Mouse (Mus musculus) neural tube, embryonic 12.5 days (tissue): Measurements from ENCODE around the gene Angpt4. TPM values are rescaled to one million over a fixed set of nuclear protein-coding genes. Genes with fewer than 3 reads are reported as not detected.
A peak's percentile ranks its signal among the peaks of the same experiment; 100 is the strongest.

Experiments used
- ATAC-seq: fragments of 200-750 bp; cut with Nextera tagmentation; 2 replicates; pipeline ENCODE4 v1.8.0; 2017; ENCODE audit warnings: low read depth, mild to moderate bottlenecking, moderate TSS enrichment, moderate library complexity; ENCODE audit not compliant: low FRiP score
- H3K27ac ChIP-seq: fragments of 300-500 bp; sonication (generic); 2 replicates; pipeline ENCODE4 v1.5.1; 2016
- H3K27me3 ChIP-seq: fragments of 300-500 bp; sonication (generic); replicated peaks from 2 replicates; pipeline ENCODE4 v1.6.1; 2016; ENCODE audit warnings: mild to moderate bottlenecking
- H3K36me3 ChIP-seq: fragments of 300-500 bp; sonication (generic); 2 replicates; pipeline ENCODE4 v1.6.1; 2016; ENCODE audit warnings: mild to moderate bottlenecking
- H3K4me1 ChIP-seq: fragments of 300-500 bp; sonication (generic); 2 replicates; pipeline ENCODE4 v1.6.1; 2016
- H3K4me2 ChIP-seq: fragments of 300-500 bp; sonication (generic); replicated peaks from 2 replicates; pipeline ENCODE4 v1.6.1; 2016; ENCODE audit warnings: mild to moderate bottlenecking
- H3K4me3 ChIP-seq: fragments of 300-500 bp; sonication (generic); 2 replicates; pipeline ENCODE4 v1.5.1; 2016
- H3K9ac ChIP-seq: fragments of 300-500 bp; sonication (generic); 2 replicates; pipeline ENCODE4 v1.6.1; 2016; ENCODE audit warnings: mild to moderate bottlenecking
- H3K9me3 ChIP-seq: fragments of 300-500 bp; sonication (generic); 2 replicates; pipeline ENCODE4 v1.6.1; 2016; ENCODE audit warnings: mild to moderate bottlenecking
- WGBS: fragments of 180-500 bp; shearing (Covaris S2); methylation state at CpG from one replicate; pipeline ENCODE4 v1.1.7; 2016; 5-methylcytosine and 5-hydroxymethylcytosine counted together
- polyA plus RNA-seq: library from polyadenylated mRNA; unstranded; fragments of >200 nt; fragmentation: Nextera tagmentation; extraction: Ambion mirVana; gene quantifications from 2 replicates; pipeline ENCODE4 v1.2.1, GENCODE M21; 2016

Gene Angpt4
- polyA plus RNA-seq, 1 experiment from 2014 or later: 0.39 TPM

GRCm38 (mm10) chr2:151978494-151978893 is 67.5 kb downstream of the Angpt4 start:
- H3K27ac ChIP-seq: no peak overlapping the region
- H3K4me1 ChIP-seq: peaks cover 48% of the 10 kb centered on the region
- WGBS: 67% methylated on average over 6 of the region's 6 CpGs
- 0 out of 2 replicates have a peak overlapping the region, but pooled peaks have one; percentile 15 for H3K4me3 ChIP-seq
- H3K4me2 ChIP-seq: peak overlapping the region; percentile 85
- H3K27me3 ChIP-seq: no peaks in the 10 kb centered on the region
- peak overlapping the region; percentile 72 for H3K9ac ChIP-seq
- no peak for ATAC-seq
- no peaks in the 10 kb centered on the region for H3K9me3 ChIP-seq
- H3K36me3 ChIP-seq: no peaks in the 10 kb centered on the region

DNA sequence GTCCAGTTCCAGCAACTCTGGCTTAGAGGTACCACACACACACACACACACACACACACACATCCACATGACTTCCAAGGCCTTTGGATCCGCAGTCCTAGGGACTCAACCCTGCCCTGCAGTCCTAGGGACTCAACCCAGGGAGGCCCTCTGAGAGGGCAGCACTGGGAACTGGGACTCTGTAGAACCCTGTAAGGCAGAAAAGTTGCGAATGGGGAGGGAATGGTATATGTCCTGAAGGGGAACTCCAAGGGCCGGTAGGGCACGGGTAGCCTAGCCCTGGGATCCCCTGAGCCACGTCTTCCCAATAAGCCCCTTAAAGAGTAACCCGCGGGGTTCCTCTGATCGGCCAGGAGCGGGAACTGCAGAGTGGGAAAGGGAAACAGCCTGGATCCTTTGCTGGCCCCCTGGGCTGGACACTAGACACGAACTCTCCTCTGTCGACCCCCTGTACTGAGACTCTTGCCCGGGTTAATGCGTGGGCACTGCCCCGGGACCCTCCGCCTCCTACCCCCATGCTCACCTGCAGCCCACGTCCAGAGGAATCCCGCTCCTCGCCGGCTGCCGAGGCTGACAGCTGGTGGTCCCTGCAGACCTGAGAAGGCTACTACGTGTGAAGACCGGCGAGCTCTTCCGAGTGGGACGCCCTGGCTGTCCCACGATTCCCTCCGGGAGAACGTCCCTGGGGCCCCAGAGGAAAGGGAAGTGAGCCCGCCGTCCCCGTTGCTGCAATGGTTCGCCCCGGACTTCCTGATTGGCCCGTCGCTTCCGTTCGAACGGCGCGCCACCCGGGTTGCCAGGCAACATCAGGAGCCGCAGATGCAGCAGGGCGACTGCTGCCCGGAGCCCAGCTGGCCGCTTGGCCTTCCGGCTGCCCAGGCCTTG is 68.7 kb downstream of the Angpt4 start, which contains the start of gene Fam110a:
TSS of gene Fam110a (minus strand) at position 750 of the 885 bp plus-strand sequence.
- Histone ChIP-seq H3K27ac (no peak within 1 kb of the TSS), H3K4me1 (peaks cover 37% of the 10 kb centered on the region), H3K4me2 (peak within 1 kb of the TSS; percentile 85), H3K9me3 (no peaks in the 10 kb centered on the region), H3K36me3 (no peaks in the 10 kb centered on the region), H3K9ac (peak within 1 kb of the TSS; percentile 72), H3K27me3 (no peaks in the 10 kb centered on the region), H3K4me3 (peak within 1 kb of the TSS; percentile 76)
- under 1% methylated on average over 46 of the region's 46 CpGs for WGBS
- ATAC-seq: peak; percentile 90

DNA sequence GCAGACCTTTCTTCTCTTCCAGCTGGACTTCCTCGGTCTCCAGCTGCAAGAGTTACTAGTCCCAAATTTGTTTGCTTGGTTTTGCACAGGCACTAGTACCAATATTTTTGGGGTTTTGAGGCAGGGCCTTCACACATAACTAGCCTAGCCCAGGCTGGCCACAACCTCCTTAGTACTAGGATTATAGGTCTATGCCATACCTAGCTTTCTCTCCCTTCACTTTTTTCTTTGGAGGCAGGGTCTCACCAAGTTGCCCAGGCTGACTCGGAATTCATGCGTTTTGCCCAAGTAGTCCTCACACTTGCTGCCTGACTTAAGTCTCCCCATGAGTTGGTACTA is 69.3 kb downstream of the Angpt4 start:
- no peaks in the 10 kb centered on the region for H3K36me3 ChIP-seq
- H3K27me3 ChIP-seq: no peaks in the 10 kb centered on the region
- peak overlapping the region; percentile 76 for H3K4me3 ChIP-seq
- 39% methylated on average over 3 of the region's 3 CpGs for WGBS
- H3K4me1 ChIP-seq: peaks cover 35% of the 10 kb centered on the region
- H3K27ac ChIP-seq: no peak overlapping the region
- H3K9ac ChIP-seq: peak overlapping the region; percentile 72
- no peaks in the 10 kb centered on the region for H3K9me3 ChIP-seq
- peak overlapping the region; percentile 85 for H3K4me2 ChIP-seq
- peak; percentile 18; the same call in 1 of the 2 replicates for ATAC-seq

GRCm38 (mm10) chr2:151981268-151981667 is 70.3 kb downstream of the Angpt4 start:
- no peak overlapping the region for H3K4me3 ChIP-seq
- H3K9me3 ChIP-seq: no peaks in the 10 kb centered on the region
- 82% methylated on average over 6 of the region's 6 CpGs for WGBS
- H3K4me2 ChIP-seq: no peak overlapping the region
- no peaks in the 10 kb centered on the region for H3K36me3 ChIP-seq
- no peaks in the 10 kb centered on the region for H3K27me3 ChIP-seq
- ATAC-seq: no peak
- no peak overlapping the region for H3K27ac ChIP-seq
- H3K4me1 ChIP-seq: peaks cover 35% of the 10 kb centered on the region
- no peak overlapping the region for H3K9ac ChIP-seq

DNA sequence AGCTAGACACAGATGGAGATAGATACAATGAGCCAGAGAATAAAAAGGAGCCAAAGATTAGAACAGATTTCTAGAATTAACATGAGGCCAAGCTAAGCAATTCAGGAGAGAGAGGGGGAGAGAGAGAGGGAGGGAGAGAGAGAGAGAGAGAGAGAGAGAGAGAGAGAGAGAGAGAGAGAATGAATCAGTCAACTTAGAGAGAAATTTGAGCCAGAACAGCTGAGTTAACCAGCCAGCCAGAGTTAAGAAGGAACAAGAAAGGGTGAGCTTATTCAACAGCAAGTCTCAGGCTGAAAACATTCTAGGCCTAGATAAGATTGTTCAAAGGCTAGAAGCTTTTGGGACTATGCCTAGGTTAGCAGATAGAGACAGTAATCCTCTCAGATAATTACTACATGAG is 71.5 kb downstream of the Angpt4 start:
- peaks cover 29% of the 10 kb centered on the region for H3K4me1 ChIP-seq
- ATAC-seq: no peak
- no peaks in the 10 kb centered on the region for H3K9me3 ChIP-seq
- no peak overlapping the region for H3K9ac ChIP-seq
- no peak overlapping the region for H3K4me2 ChIP-seq
- no peak overlapping the region for H3K27ac ChIP-seq
- no peaks in the 10 kb centered on the region for H3K36me3 ChIP-seq
- no peaks in the 10 kb centered on the region for H3K27me3 ChIP-seq
- H3K4me3 ChIP-seq: no peak overlapping the region

DNA sequence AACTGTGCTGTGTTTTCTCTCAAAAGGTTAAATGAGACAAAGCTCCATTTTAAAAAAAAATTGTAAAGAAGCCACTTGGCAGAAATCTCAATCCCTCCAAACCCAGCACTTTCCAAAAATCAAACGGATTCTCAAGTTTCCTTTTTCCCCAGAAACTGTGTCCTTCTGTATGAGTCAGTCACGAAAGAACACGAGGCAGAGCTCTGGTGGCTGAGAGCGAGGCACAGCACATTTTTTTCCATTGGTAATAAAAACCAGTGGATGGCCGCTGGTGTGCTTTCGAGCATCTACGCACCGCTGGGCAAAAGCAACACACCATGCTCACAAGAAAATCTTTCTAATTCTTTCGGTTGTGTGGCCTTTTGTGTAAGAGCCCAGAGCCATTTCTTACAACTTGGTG is 73.0 kb downstream of the Angpt4 start:
- Histone ChIP-seq H3K4me1 (peaks cover 14% of the 10 kb centered on the region), H3K4me3 (no peak overlapping the region), H3K9me3 (no peaks in the 10 kb centered on the region), H3K9ac (no peak overlapping the region), H3K4me2 (no peak overlapping the region), H3K27me3 (no peaks in the 10 kb centered on the region), H3K27ac (no peak overlapping the region), H3K36me3 (no peaks in the 10 kb centered on the region)
- ATAC-seq: no peak
- 70% methylated on average over 9 of the region's 9 CpGs for WGBS

DNA sequence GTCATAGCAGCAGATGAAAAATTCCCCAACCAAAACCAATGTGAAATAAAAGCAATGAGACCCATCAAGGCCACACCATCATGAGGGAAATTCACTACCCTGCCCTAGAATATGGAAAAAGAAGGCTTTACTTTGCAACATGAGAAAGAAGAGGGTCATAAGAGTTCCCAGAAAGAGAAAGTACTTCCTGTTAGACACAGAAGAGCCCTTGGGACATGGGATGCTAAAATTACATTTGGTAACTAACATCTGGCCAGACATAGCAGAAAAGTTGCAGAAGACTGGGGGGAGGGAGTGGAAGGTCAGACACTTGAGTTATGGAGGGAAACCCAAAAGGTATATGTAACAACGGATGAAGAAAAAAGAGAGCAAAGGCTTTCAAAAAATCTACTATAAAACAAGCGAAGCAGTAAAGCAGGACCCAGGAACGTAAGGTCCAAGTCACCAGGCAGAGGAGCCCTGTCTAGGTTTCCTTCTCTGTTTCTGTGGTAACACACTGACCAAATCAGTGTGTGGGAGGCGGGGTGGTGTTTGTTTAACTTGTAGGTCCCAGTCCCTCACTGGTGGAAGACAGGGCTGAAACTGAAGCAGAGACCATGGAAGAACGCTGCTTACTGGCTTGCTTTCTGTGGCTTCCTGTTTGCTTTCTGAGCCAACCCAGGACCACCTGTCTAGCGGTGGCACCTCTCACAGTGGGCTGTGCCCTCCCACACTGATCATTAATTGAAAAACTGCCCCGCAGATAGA is 74.6 kb downstream of the Angpt4 start:
- no peaks in the 10 kb centered on the region for H3K9me3 ChIP-seq
- peaks cover 2% of the 10 kb centered on the region for H3K4me1 ChIP-seq
- H3K27ac ChIP-seq: no peak overlapping the region
- WGBS: 65% methylated on average over 7 of the region's 7 CpGs
- no peak overlapping the region for H3K4me2 ChIP-seq
- no peak for ATAC-seq
- H3K9ac ChIP-seq: no peak overlapping the region
- no peak overlapping the region for H3K4me3 ChIP-seq
- H3K36me3 ChIP-seq: no peaks in the 10 kb centered on the region
- H3K27me3 ChIP-seq: no peaks in the 10 kb centered on the region

- Histone ChIP-seq H3K4me3 (no peak overlapping the region), H3K9ac (no peak overlapping the region), H3K27ac (no peak overlapping the region), H3K4me1 (peaks cover 11% of the 10 kb centered on the region), H3K4me2 (no peak overlapping the region), H3K27me3 (no peaks in the 10 kb centered on the region), H3K9me3 (no peaks in the 10 kb centered on the region), H3K36me3 (no peaks in the 10 kb centered on the region)
- ATAC-seq: no peak
- 88% methylated on average over 8 of the region's 8 CpGs for WGBS
Measured at GRCm38 (mm10) chr2:151986958-151987357, 75.9 kb downstream of the Angpt4 start.

DNA sequence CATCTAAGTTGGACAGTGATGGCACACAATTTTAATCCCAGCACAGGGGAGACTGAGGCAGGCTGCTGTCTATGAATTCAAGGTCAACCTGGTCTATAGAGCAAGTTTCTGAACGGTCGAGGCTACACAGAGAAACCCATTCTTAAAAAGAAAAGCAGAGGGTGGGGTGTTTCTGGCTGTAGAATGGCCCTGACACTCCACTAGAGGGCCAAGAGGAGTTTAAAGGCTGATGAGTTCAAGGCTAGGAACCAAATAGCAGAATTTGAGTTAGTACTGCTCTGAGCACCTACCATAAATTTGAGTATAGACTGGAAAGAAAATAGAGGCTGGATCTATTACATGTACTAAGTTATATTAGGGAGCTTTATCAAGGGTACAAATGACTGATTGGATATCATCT is 78.0 kb downstream of the Angpt4 start:
- Histone ChIP-seq H3K4me1 (peaks cover 14% of the 10 kb centered on the region), H3K9me3 (no peaks in the 10 kb centered on the region), H3K36me3 (no peaks in the 10 kb centered on the region), H3K4me3 (no peak overlapping the region), H3K27me3 (no peaks in the 10 kb centered on the region), H3K27ac (no peak overlapping the region), H3K4me2 (no peak overlapping the region), H3K9ac (no peak overlapping the region)
- ATAC-seq: no peak
- 68% methylated on average over 2 of the region's 2 CpGs for WGBS

- no peak overlapping the region for H3K27ac ChIP-seq
- peaks cover 18% of the 10 kb centered on the region for H3K4me1 ChIP-seq
- H3K9ac ChIP-seq: no peak overlapping the region
- H3K9me3 ChIP-seq: no peaks in the 10 kb centered on the region
- H3K4me3 ChIP-seq: no peak overlapping the region
- no peaks in the 10 kb centered on the region for H3K36me3 ChIP-seq
- H3K27me3 ChIP-seq: peaks cover 10% of the 10 kb centered on the region
- no peak overlapping the region for H3K4me2 ChIP-seq
- peak; percentile 77 for ATAC-seq
- WGBS: 37% methylated on average over 1 of the region's 1 CpGs
Measured at GRCm38 (mm10) chr2:151990985-151991394, 80.0 kb downstream of the Angpt4 start.

DNA sequence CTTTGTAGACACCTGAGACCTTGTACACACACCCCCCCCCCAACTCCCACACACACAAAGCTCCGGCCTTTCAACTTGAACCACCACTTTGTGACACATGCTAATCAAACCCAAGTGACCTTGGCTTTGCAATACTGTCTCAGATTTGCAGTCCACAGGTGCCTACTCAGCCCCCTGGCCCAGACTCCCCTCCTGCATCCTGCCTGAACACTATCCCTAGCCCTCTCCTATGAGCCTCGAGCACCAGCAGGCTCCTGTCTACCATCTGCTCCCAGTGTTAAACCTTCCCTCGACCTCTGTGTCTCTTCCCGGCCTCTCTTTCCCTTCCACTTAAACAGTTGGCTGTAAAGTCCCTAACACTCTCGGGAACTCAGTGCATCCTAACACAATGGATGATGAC is 80.4 kb downstream of the Angpt4 start:
- no peak overlapping the region for H3K4me2 ChIP-seq
- H3K27me3 ChIP-seq: peaks cover 14% of the 10 kb centered on the region
- no peaks in the 10 kb centered on the region for H3K9me3 ChIP-seq
- peaks cover 21% of the 10 kb centered on the region for H3K4me1 ChIP-seq
- H3K9ac ChIP-seq: no peak overlapping the region
- H3K27ac ChIP-seq: no peak overlapping the region
- H3K4me3 ChIP-seq: no peak overlapping the region
- H3K36me3 ChIP-seq: no peaks in the 10 kb centered on the region
- 27% methylated on average over 5 of the region's 5 CpGs for WGBS
- peak; percentile 42; the same call in 1 of the 2 replicates for ATAC-seq

DNA sequence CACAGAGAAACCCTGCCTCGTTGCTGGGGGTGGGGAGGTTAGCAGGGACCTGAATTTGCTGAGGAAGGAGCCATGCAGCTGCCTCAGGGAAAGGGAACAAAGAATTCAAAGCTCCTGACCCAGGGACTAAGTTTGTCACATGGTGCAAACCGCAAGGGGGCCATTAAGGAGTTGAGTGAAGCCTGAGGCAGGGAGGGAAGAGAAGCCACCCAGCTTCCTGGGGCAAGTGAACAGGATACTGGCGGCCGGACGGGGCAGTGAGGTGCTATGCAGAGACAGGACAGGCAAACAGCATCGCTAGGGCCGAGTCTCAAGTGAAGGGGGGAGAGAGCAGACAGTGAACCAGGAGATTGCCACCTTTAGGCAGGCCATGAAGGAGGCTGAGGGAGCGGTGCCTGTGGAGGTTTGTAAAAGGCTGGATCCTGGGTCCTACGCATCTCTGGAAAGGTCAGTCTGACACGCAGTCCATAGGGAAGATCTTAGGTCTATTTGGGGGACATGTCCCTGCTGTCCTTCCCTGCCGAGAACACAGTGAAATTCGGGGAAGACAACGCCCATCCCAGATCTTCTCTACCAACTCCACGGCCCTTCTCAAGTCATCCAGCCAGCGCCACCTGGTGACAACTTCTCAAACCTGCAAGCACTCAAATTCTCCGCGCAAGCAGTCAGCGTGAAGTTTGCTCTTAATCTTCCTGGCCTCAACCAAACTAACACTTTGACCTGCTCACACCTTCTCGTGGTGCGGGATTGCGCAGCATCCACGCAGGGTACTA is 83.5 kb downstream of the Angpt4 start:
- WGBS: 7% methylated on average over 22 of the region's 22 CpGs
- no peak for ATAC-seq
- H3K9ac ChIP-seq: no peak overlapping the region

More for the DNA sequence above, 83.5 kb downstream of the Angpt4 start:
- Histone ChIP-seq H3K4me1 (peaks cover 24% of the 10 kb centered on the region), H3K9me3 (no peaks in the 10 kb centered on the region), H3K27me3 (peaks cover 43% of the 10 kb centered on the region), H3K27ac (no peak overlapping the region), H3K4me2 (peak overlapping the region; percentile 56), H3K36me3 (no peaks in the 10 kb centered on the region), H3K4me3 (peak overlapping the region; percentile 11; the same call in 1 of the 2 replicates)
